Mouse (Mus musculus) lung, embryonic 14.5 days (tissue): ENCODE results near the gene Synj2. TPM values are rescaled to one million over a fixed set of nuclear protein-coding genes. Genes with fewer than 3 reads are reported as not detected.

Experiments
- ATAC-seq: fragments of 200-750 bp; cut with Nextera tagmentation; 2 replicates; pipeline ENCODE4 v1.8.0; 2017; ENCODE audit warnings: mild to moderate bottlenecking, moderate TSS enrichment, moderate library complexity; ENCODE audit not compliant: insufficient read depth
- DNase-seq: peaks from one replicate; pipeline ENCODE4 v3.0.0-alpha.2; 2015
- H3K27ac ChIP-seq: fragments of 300-500 bp; sonication (generic); 2 replicates; pipeline ENCODE4 v1.5.1; 2014; ENCODE audit warnings: low read depth, mild to moderate bottlenecking, moderate library complexity
- H3K27me3 ChIP-seq: fragments of 300-500 bp; sonication (generic); 2 replicates; pipeline ENCODE4 v1.6.1; 2014; ENCODE audit warnings: low read length, control low read depth; ENCODE audit not compliant: insufficient read depth
- H3K36me3 ChIP-seq: fragments of 300-500 bp; sonication (generic); 2 replicates; pipeline ENCODE4 v1.6.1; 2014; ENCODE audit warnings: control low read depth; ENCODE audit not compliant: insufficient read depth
- H3K4me1 ChIP-seq: fragments of 300-500 bp; sonication (generic); 2 replicates; pipeline ENCODE4 v1.6.1; 2014; ENCODE audit warnings: antibody characterized with exemption, control low read depth; ENCODE audit not compliant: insufficient read depth
- H3K4me2 ChIP-seq: fragments of 300-500 bp; sonication (generic); 2 replicates; pipeline ENCODE4 v1.6.1; 2014; ENCODE audit warnings: mild to moderate bottlenecking
- H3K4me3 ChIP-seq: fragments of 300-500 bp; sonication (generic); 2 replicates; pipeline ENCODE4 v1.5.1; 2014; ENCODE audit warnings: low read depth, low read length
- H3K9ac ChIP-seq: fragments of 300-500 bp; sonication (generic); 2 replicates; pipeline ENCODE4 v1.6.1; 2014
- H3K9me3 ChIP-seq: fragments of 300-500 bp; sonication (generic); 2 replicates; pipeline ENCODE4 v1.6.1; 2016; ENCODE audit warnings: low read depth, low read length, control low read depth
- CTCF ChIP-seq: IDR thresholded peaks from 2 replicates; pipeline ENCODE4 v1.5.1; 2016; ENCODE audit warnings: antibody characterized with exemption, low read depth
- WGBS: fragments of 180-500 bp; shearing (Covaris S2); extraction: QIAGEN DNeasy Blood & Tissue Kit; methylation state at CpG from one replicate; pipeline ENCODE4 v1.1.7; 2014; 5-methylcytosine and 5-hydroxymethylcytosine counted together
- polyA plus RNA-seq: library from polyadenylated mRNA; unstranded; fragments of >200 nt; fragmentation: Nextera tagmentation; extraction: Ambion mirVana; gene quantifications from 2 replicates; pipeline ENCODE4 v1.2.1, GENCODE M21; 2014

Gene Synj2
- 3.6 TPM in 2 replicates for polyA plus RNA-seq

DNA sequence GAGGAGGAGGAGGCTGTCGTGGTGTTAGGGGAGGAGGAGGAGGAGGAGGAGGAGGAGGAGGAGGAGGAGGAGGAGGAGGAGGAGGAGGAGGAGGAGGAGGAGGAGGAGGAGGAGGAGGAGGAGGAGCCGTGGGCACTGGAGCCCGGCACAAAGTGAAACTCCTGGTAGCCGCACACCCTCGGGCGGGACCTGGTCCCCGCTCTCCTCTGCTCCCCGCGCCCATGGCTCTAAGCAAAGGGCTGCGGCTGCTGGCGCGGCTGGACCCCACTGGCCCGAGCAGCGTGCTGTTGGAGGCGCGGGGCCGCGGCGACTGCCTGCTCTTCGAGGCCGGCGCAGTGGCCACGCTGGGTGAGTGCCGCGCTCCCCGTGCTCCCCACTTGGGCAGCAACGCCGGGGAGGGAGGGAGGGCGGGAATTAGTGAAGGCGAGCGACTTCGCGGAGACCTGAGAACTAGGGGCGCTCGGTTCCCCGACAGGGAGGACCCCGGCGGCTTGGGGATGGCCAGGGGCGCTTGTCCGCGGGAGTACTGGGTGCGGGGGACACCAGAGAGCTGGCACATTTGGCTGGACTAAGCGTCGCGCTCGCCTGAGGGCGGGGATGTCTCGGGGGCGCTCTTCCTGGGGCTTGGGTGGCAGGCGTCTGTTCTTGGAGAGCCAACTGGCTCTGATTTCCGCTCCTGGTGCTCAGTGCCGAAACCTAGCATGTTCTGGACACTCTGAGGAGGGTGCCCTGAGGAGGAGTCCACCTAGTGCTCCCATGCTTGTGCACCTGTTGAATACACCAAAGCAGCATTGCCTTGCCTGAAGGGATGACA, at the start of gene Synj2:
Synj2 (plus strand) TSS at position 51 of the 814 bp plus-strand sequence.
- ATAC-seq, result peak; percentile 88
- DNase-seq, result peak; percentile 73
- Histone ChIP-seq H3K27ac (peak within 1 kb of the TSS; percentile 80; the same call in 1 of the 2 replicates), H3K4me2 (peak within 1 kb of the TSS; percentile 82), H3K4me3 (peak within 1 kb of the TSS; percentile 64), H3K36me3 (no peaks in the 10 kb centered on the region), H3K4me1 (0 out of 2 replicates have a peak, but pooled peaks cover 5% of the 10 kb centered on the region), H3K9me3 (no peaks in the 10 kb centered on the region), H3K9ac (peak within 1 kb of the TSS; percentile 72), H3K27me3 (0 out of 2 replicates have a peak, but pooled peaks cover 3% of the 10 kb centered on the region)
- WGBS, result 1% methylated on average over 51 of the region's 52 CpGs
- TF ChIP-seq CTCF, result no peak

DNA sequence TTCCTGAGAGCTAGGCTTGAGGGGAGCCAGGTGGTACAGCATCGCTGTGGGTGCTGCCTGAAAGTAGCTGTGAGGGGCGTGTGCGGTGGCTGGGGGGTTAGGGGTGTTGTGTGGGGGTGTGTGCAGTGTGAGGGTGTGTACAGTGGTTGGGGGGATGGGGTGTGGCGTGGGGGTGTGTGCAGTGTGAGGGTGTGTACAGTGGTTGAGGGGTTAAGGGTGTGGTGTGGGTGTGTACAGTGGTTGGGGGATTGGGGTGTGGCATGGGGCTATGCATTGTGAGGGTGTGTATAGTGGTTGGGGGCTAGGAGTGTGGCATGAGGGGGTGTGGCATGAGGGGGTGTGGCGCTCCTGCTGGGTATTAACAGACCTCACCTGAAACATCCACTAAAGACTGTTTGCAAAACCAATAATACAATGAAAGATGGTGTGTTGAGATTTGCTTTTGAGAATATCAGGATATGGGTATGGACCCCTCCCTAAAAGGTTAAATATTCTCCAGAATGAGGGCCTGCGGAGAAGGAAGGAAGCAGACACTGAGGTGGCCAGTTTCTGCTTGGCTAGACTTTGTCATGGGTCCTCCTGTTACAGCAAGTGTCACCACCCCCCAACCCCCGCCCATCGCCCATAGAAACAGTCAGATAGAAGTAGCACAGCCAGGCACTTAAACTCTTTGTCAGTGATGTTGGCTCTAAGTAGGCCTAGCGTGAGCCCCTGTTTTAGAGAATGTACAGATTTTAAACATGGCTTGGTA, 49.0 kb upstream of the Synj2 start:
- WGBS, result 71% methylated on average over 9 of the region's 9 CpGs
- TF ChIP-seq CTCF, result no peak
- H3K9ac ChIP-seq, result no peak overlapping the region
- H3K36me3 ChIP-seq, result peaks cover 23% of the 10 kb centered on the region; the same call in 1 of the 2 replicates
- DNase-seq (no peak), ATAC-seq (no peak)
- H3K27ac ChIP-seq, result no peak overlapping the region; the same call in 1 of the 2 replicates
- H3K4me2 ChIP-seq, result no peak overlapping the region
- no peaks in the 10 kb centered on the region for H3K9me3 ChIP-seq
- H3K4me3 ChIP-seq, result no peak overlapping the region
- no peaks in the 10 kb centered on the region for H3K4me1 ChIP-seq
- no peaks in the 10 kb centered on the region for H3K27me3 ChIP-seq

DNA sequence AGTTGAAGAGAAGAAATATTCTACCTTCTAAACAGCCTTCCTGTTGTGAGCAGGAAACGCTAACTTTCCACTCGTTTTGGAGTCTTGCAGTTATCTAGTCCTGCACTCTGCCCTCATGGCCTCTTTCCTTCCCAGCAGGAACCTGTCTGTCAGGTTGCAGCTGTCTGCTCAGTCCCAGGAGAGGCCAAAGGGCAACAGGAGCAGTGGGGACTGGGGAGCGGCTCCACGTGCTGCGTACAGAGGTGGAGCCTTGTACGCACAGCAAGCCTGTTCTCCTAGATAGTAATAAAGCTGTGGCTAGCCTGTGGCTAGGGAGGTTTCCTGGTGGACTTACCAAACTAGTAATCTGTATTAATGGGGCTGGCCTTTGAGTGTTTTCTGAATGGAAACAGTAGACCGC, 48.0 kb upstream of the Synj2 start:
- peaks cover 23% of the 10 kb centered on the region; the same call in 1 of the 2 replicates for H3K36me3 ChIP-seq
- DNase-seq, result no peak
- no peaks in the 10 kb centered on the region for H3K4me1 ChIP-seq
- H3K4me3 ChIP-seq, result no peak overlapping the region
- no peak for ATAC-seq
- WGBS, result 24% methylated on average over 7 of the region's 7 CpGs
- H3K9ac ChIP-seq, result no peak overlapping the region
- no peak overlapping the region for H3K27ac ChIP-seq
- H3K27me3 ChIP-seq, result no peaks in the 10 kb centered on the region
- H3K4me2 ChIP-seq, result no peak overlapping the region
- no peak for TF ChIP-seq CTCF
- no peaks in the 10 kb centered on the region for H3K9me3 ChIP-seq

DNA sequence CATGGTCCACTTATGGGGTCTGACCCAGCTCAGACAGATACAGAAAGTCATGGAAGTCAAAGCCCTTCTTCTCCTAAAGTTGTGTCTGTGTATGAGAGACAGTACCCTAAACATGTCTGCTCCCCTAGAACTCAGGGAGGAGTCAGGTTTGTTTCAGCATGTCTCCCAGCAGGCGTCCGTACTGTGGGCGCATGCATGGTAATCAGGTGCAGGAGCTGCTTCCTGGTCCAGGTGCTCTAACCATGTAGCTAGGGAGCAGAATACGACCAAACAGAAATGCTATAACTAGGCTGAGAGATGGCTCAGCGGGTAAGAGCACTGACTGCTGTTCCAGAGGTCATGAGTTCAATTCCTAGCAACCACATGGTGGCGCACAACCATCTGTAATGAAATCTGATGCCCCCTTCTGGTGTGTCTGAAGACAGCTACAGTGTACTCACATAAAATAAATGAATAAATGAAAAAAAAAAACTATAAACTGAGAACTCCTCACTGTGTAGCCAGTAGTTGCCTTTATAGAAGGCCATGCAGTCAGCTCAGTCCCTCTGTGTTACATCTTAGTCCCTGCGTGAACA, 47.4 kb upstream of the Synj2 start:
- Histone ChIP-seq H3K4me3 (no peak overlapping the region), H3K4me2 (no peak overlapping the region), H3K4me1 (no peaks in the 10 kb centered on the region), H3K27ac (no peak overlapping the region), H3K27me3 (no peaks in the 10 kb centered on the region), H3K36me3 (peaks cover 23% of the 10 kb centered on the region; the same call in 1 of the 2 replicates), H3K9me3 (no peaks in the 10 kb centered on the region), H3K9ac (no peak overlapping the region)
- WGBS, result 69% methylated on average over 7 of the region's 7 CpGs
- no peak for DNase-seq
- ATAC-seq, result no peak
- TF ChIP-seq CTCF, result peak; percentile 48

DNA sequence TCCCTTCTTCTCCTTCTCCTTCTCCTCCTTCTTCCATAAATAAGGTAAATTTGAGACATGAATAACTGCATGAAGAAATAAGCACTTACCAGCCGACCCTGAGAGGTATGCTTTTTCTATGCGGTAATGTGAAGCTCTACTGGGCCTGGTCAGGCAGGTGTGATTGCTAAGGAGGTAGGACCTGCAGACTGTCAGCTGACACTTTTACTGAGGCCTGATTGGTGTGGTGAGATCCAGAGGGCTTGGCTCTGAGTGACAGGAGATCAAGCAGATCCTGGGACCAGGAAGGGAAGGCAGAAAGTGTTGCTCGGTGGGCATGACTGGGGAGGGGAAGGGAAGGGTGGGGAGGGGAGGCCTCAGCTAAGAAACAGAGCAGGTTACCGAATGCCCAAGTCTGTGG, 45.0 kb upstream of the Synj2 start:
- Histone ChIP-seq H3K27me3 (no peaks in the 10 kb centered on the region), H3K27ac (no peak overlapping the region), H3K4me3 (no peak overlapping the region), H3K4me1 (no peaks in the 10 kb centered on the region), H3K9me3 (no peaks in the 10 kb centered on the region), H3K9ac (no peak overlapping the region), H3K36me3 (peaks cover 33% of the 10 kb centered on the region; the same call in 1 of the 2 replicates), H3K4me2 (no peak overlapping the region)
- peak; percentile 21 for DNase-seq
- no peak for TF ChIP-seq CTCF
- WGBS, result 48% methylated on average over 4 of the region's 4 CpGs
- ATAC-seq, result peak; percentile 81

DNA sequence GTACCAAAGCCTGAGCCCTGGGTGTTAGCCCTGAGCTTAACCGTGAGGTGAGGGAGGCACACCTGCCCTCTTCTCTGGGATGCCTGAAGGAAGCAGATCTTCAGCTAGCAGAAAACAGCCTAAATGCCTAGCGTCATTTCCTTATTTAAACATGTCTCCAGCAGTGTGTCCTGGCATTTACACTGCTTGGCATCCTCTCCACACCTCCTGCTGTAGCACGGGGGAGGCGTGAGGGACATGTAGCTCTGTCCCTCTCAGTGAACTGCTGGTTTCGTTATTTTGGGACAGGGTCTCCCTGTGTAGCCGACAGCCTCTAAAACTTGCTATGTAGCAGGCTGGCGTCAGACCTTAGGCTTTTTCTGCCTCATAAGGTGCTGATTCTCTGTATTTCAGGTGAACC, 44.5 kb upstream of the Synj2 start:
- H3K4me3 ChIP-seq, result no peak overlapping the region
- no peak for TF ChIP-seq CTCF
- no peak for ATAC-seq
- H3K4me2 ChIP-seq, result no peak overlapping the region
- H3K4me1 ChIP-seq, result no peaks in the 10 kb centered on the region
- no peaks in the 10 kb centered on the region for H3K27me3 ChIP-seq
- H3K9ac ChIP-seq, result no peak overlapping the region
- no peak for DNase-seq
- WGBS, result 77% methylated on average over 7 of the region's 7 CpGs
- H3K9me3 ChIP-seq, result no peaks in the 10 kb centered on the region
- no peak overlapping the region for H3K27ac ChIP-seq
- peaks cover 36% of the 10 kb centered on the region for H3K36me3 ChIP-seq
